Mouse (Mus musculus) stomach, embryonic 14.5 days (tissue): ENCODE results near the gene Tbc1d8. TPM values are rescaled to one million over a fixed set of nuclear protein-coding genes. Genes with fewer than 3 reads are reported as not detected.

Experiments
- ATAC-seq: fragments of 200-750 bp; cut with Nextera tagmentation; 2 replicates; pipeline ENCODE4 v1.8.0; 2017; ENCODE audit warnings: low read depth, moderate TSS enrichment; ENCODE audit not compliant: insufficient number of reproducible peaks, insufficient read depth, low FRiP score
- H3K27ac ChIP-seq: fragments of 300-500 bp; sonication (generic); 2 replicates; pipeline ENCODE4 v1.5.1; 2014; ENCODE audit warnings: mild to moderate bottlenecking, low read length, moderate library complexity, mixed read lengths
- H3K27me3 ChIP-seq: fragments of 300-500 bp; sonication (generic); 2 replicates; pipeline ENCODE4 v1.6.1; 2014; ENCODE audit warnings: low read length, control low read depth, mixed read lengths; ENCODE audit not compliant: control insufficient read depth, insufficient read depth
- H3K36me3 ChIP-seq: fragments of 300-500 bp; sonication (generic); 2 replicates; pipeline ENCODE4 v1.6.1; 2014; ENCODE audit warnings: mild to moderate bottlenecking, control low read depth, low read length, moderate library complexity, mixed read lengths; ENCODE audit not compliant: control insufficient read depth, insufficient read depth
- H3K4me1 ChIP-seq: fragments of 300-500 bp; sonication (generic); 2 replicates; pipeline ENCODE4 v1.6.1; 2014; ENCODE audit warnings: low read length, control low read depth, mixed read lengths; ENCODE audit not compliant: control insufficient read depth, insufficient read depth
- H3K4me2 ChIP-seq: fragments of 300-500 bp; sonication (generic); replicated peaks from 2 replicates; pipeline ENCODE4 v1.6.1; 2014; ENCODE audit warnings: low read depth, low read length, control low read depth
- H3K4me3 ChIP-seq: fragments of 300-500 bp; sonication (generic); 2 replicates; pipeline ENCODE4 v1.5.1; 2014; ENCODE audit warnings: low read depth, low read length, control low read depth
- H3K9ac ChIP-seq: fragments of 300-500 bp; sonication (generic); replicated peaks from 2 replicates; pipeline ENCODE4 v1.6.1; 2014; ENCODE audit warnings: low read depth, mild to moderate bottlenecking, control low read depth, low read length, moderate library complexity, mixed read lengths
- H3K9me3 ChIP-seq: fragments of 300-500 bp; sonication (generic); 2 replicates; pipeline ENCODE4 v1.6.1; 2016; ENCODE audit warnings: low read depth, low read length, control low read depth; ENCODE audit not compliant: control insufficient read depth
- WGBS: fragments of 180-500 bp; shearing (Covaris S2); extraction: QIAGEN DNeasy Blood & Tissue Kit; methylation state at CpG from one replicate; pipeline ENCODE4 v1.1.7; 2014; 5-methylcytosine and 5-hydroxymethylcytosine counted together
- polyA plus RNA-seq: library from polyadenylated mRNA; unstranded; fragments of >200 nt; fragmentation: Nextera tagmentation; extraction: Ambion mirVana; gene quantifications from 2 replicates; pipeline ENCODE4 v1.2.1, GENCODE M21; 2014

Gene Tbc1d8
- polyA plus RNA-seq, 1 experiment from 2014 or later: 11.7 TPM

GRCm38 (mm10) chr1:39332456-39332855 lies 146.1 kb downstream of the Tbc1d8 start:
- Histone ChIP-seq H3K9me3 (no peaks in the 10 kb centered on the region), H3K27ac (no peak overlapping the region), H3K27me3 (no peaks in the 10 kb centered on the region), H3K36me3 (no peaks in the 10 kb centered on the region), H3K4me1 (no peaks in the 10 kb centered on the region), H3K4me3 (no peak overlapping the region), H3K9ac (no peak overlapping the region), H3K4me2 (no peak overlapping the region)
- WGBS: 86% methylated on average over 4 of the region's 4 CpGs
- no peak for ATAC-seq

- ATAC-seq: no peak
- no peaks in the 10 kb centered on the region for H3K36me3 ChIP-seq
These were observed 147.5 kb downstream of the Tbc1d8 start for GRCm38 (mm10) chr1:39330857-39331594.

GRCm38 (mm10) chr1:39327546-39327945 lies 151.0 kb downstream of the Tbc1d8 start:
- ATAC-seq: no peak
- no peaks in the 10 kb centered on the region for H3K9me3 ChIP-seq
- no peaks in the 10 kb centered on the region for H3K4me1 ChIP-seq
- 77% methylated on average over 7 of the region's 7 CpGs for WGBS
- no peaks in the 10 kb centered on the region for H3K36me3 ChIP-seq
- no peak overlapping the region for H3K4me2 ChIP-seq
- no peak overlapping the region for H3K27ac ChIP-seq
- no peak overlapping the region for H3K4me3 ChIP-seq
- no peaks in the 10 kb centered on the region for H3K27me3 ChIP-seq
- H3K9ac ChIP-seq: no peak overlapping the region

More at GRCm38 (mm10) chr1:39330857-39331594, 147.5 kb downstream of the Tbc1d8 start:
- H3K9me3 ChIP-seq: no peaks in the 10 kb centered on the region
- H3K4me1 ChIP-seq: no peaks in the 10 kb centered on the region
- H3K4me2 ChIP-seq: no peak overlapping the region
- H3K27me3 ChIP-seq: no peaks in the 10 kb centered on the region
- no peak overlapping the region for H3K27ac ChIP-seq
- no peak overlapping the region for H3K4me3 ChIP-seq
- H3K9ac ChIP-seq: no peak overlapping the region
- WGBS: 89% methylated on average over 7 of the region's 7 CpGs

GRCm38 (mm10) chr1:39325228-39325627 lies 153.3 kb downstream of the Tbc1d8 start:
- H3K27me3 ChIP-seq: no peaks in the 10 kb centered on the region
- WGBS: 89% methylated on average over 6 of the region's 6 CpGs

GRCm38 (mm10) chr1:39321954-39322353 lies 156.6 kb downstream of the Tbc1d8 start:
- no peak overlapping the region for H3K4me3 ChIP-seq
- H3K4me2 ChIP-seq: no peak overlapping the region
- no peaks in the 10 kb centered on the region for H3K9me3 ChIP-seq
- no peaks in the 10 kb centered on the region for H3K36me3 ChIP-seq
- ATAC-seq: no peak
- WGBS: 59% methylated on average over 6 of the region's 6 CpGs
- H3K27ac ChIP-seq: no peak overlapping the region
- H3K9ac ChIP-seq: no peak overlapping the region
- no peaks in the 10 kb centered on the region for H3K4me1 ChIP-seq
- no peaks in the 10 kb centered on the region for H3K27me3 ChIP-seq

More at GRCm38 (mm10) chr1:39325228-39325627, 153.3 kb downstream of the Tbc1d8 start:
- Histone ChIP-seq H3K36me3 (no peaks in the 10 kb centered on the region), H3K27ac (no peak overlapping the region), H3K4me1 (no peaks in the 10 kb centered on the region), H3K4me3 (no peak overlapping the region), H3K4me2 (no peak overlapping the region), H3K9me3 (no peaks in the 10 kb centered on the region), H3K9ac (no peak overlapping the region)
- ATAC-seq: no peak

Other genes with a start within 250 kb of the Tbc1d8 start
- gene Rpl31, start 110.9 kb downstream of the Tbc1d8 start, polyA plus RNA-seq: 796 and 805 TPM in 2 replicates
- gene Cnot11, start 56.2 kb upstream of the Tbc1d8 start, polyA plus RNA-seq: 22.0 and 27.1 TPM in 2 replicates
- gene Rnf149, start 98.7 kb upstream of the Tbc1d8 start, polyA plus RNA-seq: 34.0 and 38.0 TPM in 2 replicates
- 0.29 and 0.35 TPM in 2 replicates for gene Creg2, start 172.7 kb upstream of the Tbc1d8 start, polyA plus RNA-seq
- gene Rfx8, start 242.2 kb upstream of the Tbc1d8 start, polyA plus RNA-seq: 0.27 and 0.88 TPM in 2 replicates